Mouse (Mus musculus): ENCODE measurements around the gene Tfap4.

GRCm38 (mm10) chr16:4602189-4602588, 42.5 kb upstream of the Tfap4 start:
- TF ChIP-seq CTCF (IDR thresholded peaks at IDR 0.05): no peak
- TF ChIP-seq EP300 (IDR thresholded peaks at IDR 0.05): no peak
